Mouse (Mus musculus): ENCODE measurements around the gene Ifnar2. TPM values are rescaled to one million over a fixed set of nuclear protein-coding genes. Genes with fewer than 3 reads are reported as not detected.

Ifnar2 gene
- total RNA-seq, 2 experiments from 2014 or later: 32.9 to 33.2 TPM

DNA sequence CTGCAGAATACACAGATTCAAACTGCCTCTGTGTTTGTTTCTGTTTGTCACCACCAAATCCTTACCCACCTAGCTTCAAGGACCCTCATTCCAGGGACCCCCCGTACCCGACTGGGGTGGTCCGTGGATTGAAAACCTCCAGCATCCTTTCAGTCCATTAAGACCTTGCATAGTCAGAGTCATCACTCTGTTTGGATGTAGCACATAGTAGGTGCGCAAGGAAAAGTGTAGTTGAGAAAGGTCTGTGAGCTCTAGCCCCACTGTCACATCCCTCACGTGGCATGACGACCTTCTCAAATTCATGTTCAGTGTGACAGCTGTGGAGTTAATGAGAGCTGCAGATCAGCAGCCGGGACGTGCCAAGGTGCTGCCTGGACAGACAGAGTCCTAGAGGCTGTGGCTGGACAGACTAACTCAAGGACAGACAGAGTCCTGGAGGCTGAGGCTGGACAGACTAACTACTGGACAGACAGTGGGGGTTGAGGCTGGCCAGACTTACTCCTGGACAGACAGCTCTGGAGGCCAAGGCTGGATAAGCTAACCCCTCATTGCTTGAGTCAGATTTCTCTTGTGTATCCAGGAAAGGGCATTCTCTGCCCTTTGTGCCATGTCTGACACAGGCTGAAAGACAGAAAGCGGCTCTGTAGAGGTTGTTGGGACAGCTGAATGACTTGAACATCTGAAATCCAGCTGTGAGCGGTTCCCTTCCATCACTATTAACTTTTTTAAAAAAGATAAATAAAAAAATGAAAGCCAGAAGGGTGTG is 15.6 kb upstream of the Ifnar2 start:
- intact Hi-C loops (cut with DNase I): loop anchor here (5.0 kb wide), 2 partner anchors 155 to 170 kb away; no protein-coding TSS in a partner anchor

GRCm38 (mm10) chr16:91357526-91357900 is 15.1 kb upstream of the Ifnar2 start:
- no peak for DNase-seq
- intact Hi-C loops (cut with DNase I): loop anchor here (5.0 kb wide), 2 partner anchors 155 to 170 kb away; no protein-coding TSS in a partner anchor

More for the DNA sequence above, 15.6 kb upstream of the Ifnar2 start:
- no peak for DNase-seq

GRCm38 (mm10) chr16:91358555-91358954 is 14.0 kb upstream of the Ifnar2 start:
- intact Hi-C loops (cut with DNase I): loop anchor here (5.0 kb wide), 2 partner anchors 154 to 169 kb away; no protein-coding TSS in a partner anchor
- peak; percentile 43 to 81 for DNase-seq

DNA sequence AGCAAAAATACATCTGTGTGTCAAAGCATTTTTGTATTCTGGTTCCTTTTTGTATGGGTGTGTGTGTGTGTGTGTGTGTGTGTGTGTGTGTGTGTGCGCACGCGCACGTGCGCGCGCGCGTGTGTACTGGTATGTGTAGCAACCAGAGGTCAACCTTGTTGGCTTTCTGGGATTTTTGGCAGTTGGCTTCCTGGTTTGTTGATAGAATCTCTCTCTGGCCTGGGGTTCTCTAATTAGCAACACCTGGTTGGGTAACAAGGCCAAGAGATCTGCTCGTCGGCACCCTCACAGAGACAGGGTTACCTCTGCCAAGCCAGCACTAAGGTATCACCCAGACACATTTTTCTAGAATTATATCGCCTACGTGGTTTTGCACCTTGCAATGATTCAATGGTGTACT is 13.1 kb upstream of the Ifnar2 start:
- no peak for DNase-seq
- intact Hi-C loops (cut with DNase I): loop anchor here (5.0 kb wide), 2 partner anchors 153 to 168 kb away; no protein-coding TSS in a partner anchor

DNA sequence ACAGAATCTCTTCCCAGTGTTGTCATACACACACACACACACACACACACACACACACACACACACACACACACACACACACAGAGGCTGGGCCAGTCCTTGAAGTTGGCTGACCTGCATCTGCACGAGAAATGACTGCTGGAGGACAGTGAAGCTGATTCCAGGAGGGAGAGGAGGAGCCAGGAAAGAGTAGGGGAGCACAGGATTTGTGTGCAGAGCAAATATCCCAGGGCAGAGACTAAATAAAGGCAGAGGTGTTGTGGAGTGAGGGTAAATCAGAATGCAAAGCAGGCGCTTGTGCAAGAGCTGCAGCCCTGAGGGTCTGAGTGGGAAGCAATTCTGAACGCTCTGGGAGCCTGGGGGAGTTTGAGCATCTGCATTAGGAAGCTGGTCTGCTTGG is 12.4 kb upstream of the Ifnar2 start:
- intact Hi-C loops (cut with DNase I): loop anchor here (1.0 kb wide), 1 partner anchor 81 kb away; no protein-coding TSS in a partner anchor
- DNase-seq: no peak

DNA sequence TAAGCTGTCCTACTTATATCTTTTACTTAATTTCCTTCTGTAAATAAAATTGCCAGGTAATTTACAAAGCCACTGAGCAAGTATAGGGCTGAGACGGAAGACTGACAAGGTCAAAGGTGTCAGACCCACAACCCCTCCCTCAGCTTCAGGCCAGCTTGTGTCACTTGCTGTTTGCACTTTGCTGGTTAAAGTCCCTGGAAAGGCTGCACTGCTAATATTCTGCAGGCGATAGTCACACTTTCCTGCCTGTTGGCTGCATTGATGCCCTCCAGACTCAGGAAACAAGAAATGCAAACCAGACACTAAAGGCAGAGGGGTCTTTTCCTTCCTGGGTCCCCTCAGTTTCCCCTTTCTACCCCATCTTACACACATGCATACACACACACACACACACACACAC is 10.6 kb upstream of the Ifnar2 start:
- intact Hi-C loops (cut with DNase I): loop anchor here (2.0 kb wide), 1 partner anchor 27 kb away; no protein-coding TSS in a partner anchor
- no peak for DNase-seq

DNA sequence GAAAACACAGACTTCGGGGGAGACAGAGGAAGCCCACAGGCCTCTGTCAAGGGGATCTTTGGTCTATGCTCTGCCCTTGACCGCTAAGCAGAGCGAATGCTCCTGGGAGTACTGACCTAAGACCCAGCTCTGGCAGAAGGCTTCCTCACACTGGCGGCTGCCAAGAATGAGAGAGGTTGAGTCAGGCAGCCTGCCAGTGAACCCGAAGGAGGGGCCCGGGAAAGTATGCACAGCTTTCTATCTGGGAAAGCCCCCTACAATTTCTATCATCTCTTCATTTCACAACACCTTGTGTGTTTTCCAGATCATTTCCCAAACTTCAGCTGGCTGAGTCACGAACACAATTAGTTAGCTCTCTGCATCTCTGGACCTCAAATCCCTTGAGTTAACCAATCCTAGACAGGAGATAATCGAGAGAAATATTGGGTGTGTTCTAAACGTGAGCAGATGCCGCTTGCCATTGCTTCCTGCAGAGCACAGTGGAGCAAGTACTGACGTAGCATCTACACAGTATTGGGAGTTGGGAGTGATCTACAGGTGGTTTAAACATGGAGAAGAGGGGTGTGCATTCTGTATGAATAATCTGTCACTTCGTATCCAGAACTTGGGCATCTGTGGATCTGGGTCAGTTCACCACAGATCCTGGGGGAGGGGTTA is 9.8 kb upstream of the Ifnar2 start:
- peak; percentile 72 to 76 for DNase-seq
- intact Hi-C loops (cut with DNase I): loop anchor here (1.0 to 2.0 kb wide), 2 partner anchors 26 to 44 kb away; partner anchors contain the start of gene Il10rb

GRCm38 (mm10) chr16:91363483-91363882 is 9.1 kb upstream of the Ifnar2 start:
- intact Hi-C loops (cut with DNase I): loop anchor here (1.0 to 2.0 kb wide), 2 partner anchors 25 to 43 kb away; partner anchors contain the start of gene Il10rb
- DNase-seq: peak; percentile 39 to 70

- no peak for DNase-seq
- intact Hi-C loops (cut with DNase I): no loop called here
These were observed 6.0 kb upstream of the Ifnar2 start for GRCm38 (mm10) chr16:91366567-91366966.

DNA sequence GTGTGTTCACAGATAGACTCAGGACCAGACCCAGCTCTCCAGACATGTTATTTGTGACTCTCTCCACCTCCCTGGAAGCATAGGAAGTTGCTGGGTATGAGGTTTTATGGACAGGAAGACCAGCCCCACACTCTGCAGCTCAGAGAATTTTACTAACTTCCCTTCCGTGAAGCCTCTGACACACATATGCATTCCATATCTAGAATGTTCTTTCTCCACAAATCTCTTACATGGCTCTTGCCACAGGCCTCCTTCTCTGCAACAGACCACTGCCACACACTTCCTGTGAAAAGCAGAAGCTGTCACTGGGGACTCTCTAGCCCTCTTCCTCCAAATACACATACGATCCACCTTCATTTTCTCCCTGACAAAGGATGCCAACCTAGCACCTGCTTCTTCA is 5.5 kb upstream of the Ifnar2 start:
- DNase-seq: no peak

GRCm38 (mm10) chr16:91373473-91374252 is 1.1 kb downstream of the Ifnar2 start:
- DNase-seq: no peak
- intact Hi-C loops (cut with DNase I): loop anchor here (10.0 kb wide), 1 partner anchor 271 kb away; the partner anchor contains the start of genes Gart and Son

More for the DNA sequence above, 5.5 kb upstream of the Ifnar2 start:
- intact Hi-C loops (cut with DNase I): no loop called here

GRCm38 (mm10) chr16:91374253-91374634 is 1.7 kb downstream of the Ifnar2 start:
- no peak for DNase-seq
- intact Hi-C loops (cut with DNase I): loop anchor here (10.0 kb wide), 1 partner anchor 271 kb away; the partner anchor contains the start of genes Gart and Son

GRCm38 (mm10) chr16:91376701-91377100 is 4.1 kb downstream of the Ifnar2 start:
- DNase-seq: no peak
- intact Hi-C loops (cut with DNase I): loop anchor here (10.0 kb wide), 1 partner anchor 268 kb away; the partner anchor contains the start of genes Gart and Son

DNA sequence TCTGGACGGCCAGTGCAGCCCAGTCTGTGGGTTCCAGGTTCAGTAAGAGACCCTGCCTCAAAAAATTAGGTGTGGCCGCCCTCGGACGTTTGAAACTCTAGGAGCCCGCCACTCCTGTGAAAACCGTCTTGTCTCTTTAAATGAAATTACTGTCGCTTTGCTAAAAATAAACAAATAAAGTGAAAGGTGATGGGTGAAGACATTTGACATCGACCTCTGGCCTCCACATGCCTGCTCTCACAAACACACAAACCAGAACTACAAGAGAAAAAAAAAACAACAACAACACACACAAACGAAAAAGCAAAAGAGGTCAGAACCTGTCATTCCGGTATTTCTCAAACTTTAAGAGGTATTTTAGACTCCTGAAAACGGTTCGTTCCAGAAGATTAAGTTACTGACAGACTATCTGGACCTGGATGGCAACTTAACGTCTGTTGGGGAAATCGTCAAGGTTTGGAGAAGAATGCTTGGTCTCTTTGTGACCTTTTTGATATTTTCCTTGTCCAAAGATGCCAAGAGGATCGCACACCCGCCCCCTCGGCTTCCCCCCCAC is 5.9 kb downstream of the Ifnar2 start:
- intact Hi-C loops (cut with DNase I): loop anchor here (10.0 kb wide), 1 partner anchor 266 kb away; the partner anchor contains the start of genes Gart and Son
- DNase-seq: no peak

DNA sequence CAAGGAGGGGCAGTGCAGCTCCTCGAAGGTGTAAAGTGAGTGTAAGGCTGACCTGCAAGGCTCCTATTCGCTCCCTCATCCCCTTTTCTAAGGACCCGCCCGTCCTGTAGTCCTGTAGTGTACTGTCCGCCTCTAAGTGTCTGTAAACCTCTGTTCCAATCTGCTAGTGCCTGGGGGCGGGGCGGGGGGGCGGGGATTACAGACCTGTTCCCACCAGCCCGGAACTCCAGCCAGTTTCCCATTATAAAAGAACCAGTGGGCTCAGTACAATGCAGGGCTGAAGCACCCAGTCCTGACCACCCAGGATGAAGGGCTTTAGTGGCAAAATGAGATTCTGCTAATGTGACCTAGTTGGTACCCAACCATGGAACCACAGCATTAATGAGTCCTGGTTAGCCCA is 6.4 kb downstream of the Ifnar2 start:
- no peak for DNase-seq
- intact Hi-C loops (cut with DNase I): loop anchor here (10.0 kb wide), 1 partner anchor 266 kb away; the partner anchor contains the start of genes Gart and Son

DNA sequence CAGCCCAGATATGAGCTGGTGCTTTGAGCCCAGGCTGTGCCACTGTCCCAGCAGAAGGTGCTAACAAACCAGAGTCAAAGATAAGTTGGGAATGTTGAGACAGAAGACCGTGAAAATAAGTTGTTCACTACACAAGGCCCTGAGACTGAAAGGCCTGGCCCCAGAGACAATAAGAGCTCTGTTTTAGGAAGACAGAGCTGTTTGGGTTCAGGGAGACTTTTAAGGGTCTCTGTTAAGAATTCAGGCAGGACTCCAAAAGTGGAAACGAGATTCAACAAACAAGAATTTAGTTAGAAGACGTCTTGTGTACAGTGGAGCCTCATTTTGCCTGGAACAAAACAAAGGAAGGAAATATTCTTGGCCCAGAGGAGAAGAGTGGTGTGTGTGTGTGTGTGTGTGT is 6.8 kb downstream of the Ifnar2 start:
- DNase-seq: no peak

GRCm38 (mm10) chr16:91380151-91380550 is 7.6 kb downstream of the Ifnar2 start:
- intact Hi-C loops (cut with DNase I): no loop called here
- no peak for DNase-seq

More for the DNA sequence above, 6.8 kb downstream of the Ifnar2 start:
- intact Hi-C loops (cut with DNase I): loop anchor here (10.0 kb wide), 1 partner anchor 265 kb away; the partner anchor contains the start of genes Gart and Son

- intact Hi-C loops (cut with DNase I): no loop called here
- no peak for DNase-seq
These were observed 9.0 kb downstream of the Ifnar2 start for GRCm38 (mm10) chr16:91381606-91382005.

- intact Hi-C loops (cut with DNase I): no loop called here
- no peak for DNase-seq
These were observed 9.7 kb downstream of the Ifnar2 start for GRCm38 (mm10) chr16:91382261-91382790.
